Mouse (Mus musculus) spleen, adult 2 months (tissue): ENCODE data around the gene Wdpcp.

Experiments used
- CTCF ChIP-seq: fragments of 200-500 bp; IDR thresholded peaks from 2 replicates; pipeline ENCODE4 v1.5.1; 2011; ENCODE audit warnings: mild to moderate bottlenecking, inconsistent platforms; ENCODE audit not compliant: insufficient read depth, insufficient read length, insufficient replicate concordance; ENCODE audit errors: extremely low read depth
- POLR2A ChIP-seq: fragments of 200-500 bp; IDR thresholded peaks from 2 replicates; pipeline ENCODE4 v1.6.1; 2011; ENCODE audit warnings: low read depth, low read length, inconsistent platforms

DNA sequence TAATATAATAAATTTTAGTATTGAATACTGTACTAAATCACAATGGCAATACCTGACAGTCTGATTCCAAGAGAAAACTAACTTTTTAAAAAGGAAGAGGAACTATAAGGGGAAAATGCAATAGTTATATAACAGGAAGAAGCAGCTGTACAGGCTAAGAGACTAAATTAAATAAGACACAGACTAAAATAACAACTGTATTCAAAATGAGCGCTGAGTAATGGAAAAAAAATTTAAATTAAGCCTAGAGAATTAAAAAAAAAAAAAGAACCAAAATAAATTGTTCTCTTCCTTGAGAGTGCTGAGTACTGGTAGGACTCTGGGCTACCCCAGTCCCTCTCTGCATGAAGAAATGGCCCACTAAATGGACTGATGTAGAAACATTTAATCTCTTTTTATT lies 4.3 kb upstream of the Wdpcp start:
- TF ChIP-seq POLR2A: no peak
- TF ChIP-seq CTCF: no peak
